Mouse (Mus musculus) adrenal gland, postnatal 10 days (tissue): ENCODE measurements around the gene Tnfrsf9. TPM values are rescaled to one million over a fixed set of nuclear protein-coding genes. Genes with fewer than 3 reads are reported as not detected.
"Not testable (repeated sequence)": the region's sequence is repeated elsewhere in the genome, so short reads cannot be mapped to it uniquely, and the experiment has no call there.

Experiments
- DNase-seq: peaks from one replicate; pipeline ENCODE4 v3.0.0; 2021; ENCODE audit warnings: mixed read lengths
- total RNA-seq, 2 experiments: library from RNA; stranded (reverse); gene quantifications; 2 replicates each; pipeline ENCODE4 v1.2.3; 2021

Tnfrsf9 gene
- total RNA-seq, 2 experiments from 2014 or later, result 0.57 to 0.73 TPM

- DNase-seq, result no peak
These were observed 19.5 kb upstream of the Tnfrsf9 start for GRCm38 (mm10) chr4:150894718-150895501.

GRCm38 (mm10) chr4:150896896-150897624 lies 17.3 kb upstream of the Tnfrsf9 start:
- DNase-seq, result no peak

- peak; percentile 90 for DNase-seq
These were observed 15.5 kb upstream of the Tnfrsf9 start for GRCm38 (mm10) chr4:150898716-150899365.

GRCm38 (mm10) chr4:150900486-150900885 lies 13.9 kb upstream of the Tnfrsf9 start:
- no peak for DNase-seq

- peak; percentile 87 for DNase-seq
These were observed 12.7 kb upstream of the Tnfrsf9 start for GRCm38 (mm10) chr4:150901651-150902050.

GRCm38 (mm10) chr4:150902062-150902461 lies 12.3 kb upstream of the Tnfrsf9 start:
- DNase-seq, result no peak

GRCm38 (mm10) chr4:150903091-150903742 lies 11.1 kb upstream of the Tnfrsf9 start:
- DNase-seq, result no peak

GRCm38 (mm10) chr4:150907099-150907498 lies 7.3 kb upstream of the Tnfrsf9 start:
- DNase-seq, result no peak

- DNase-seq, result not testable (repeated sequence)
These were observed 5.8 kb upstream of the Tnfrsf9 start for GRCm38 (mm10) chr4:150908512-150908911.

GRCm38 (mm10) chr4:150909451-150910156 lies 4.8 kb upstream of the Tnfrsf9 start:
- DNase-seq, result peak; percentile 100

GRCm38 (mm10) chr4:150910164-150910951 lies 4.0 kb upstream of the Tnfrsf9 start:
- no peak for DNase-seq

GRCm38 (mm10) chr4:150913743-150914142 lies 619 bp upstream of the Tnfrsf9 start:
- DNase-seq, result no peak

- no peak for DNase-seq
These were observed 982 bp downstream of the Tnfrsf9 start for GRCm38 (mm10) chr4:150915181-150915906.

- no peak for DNase-seq
These were observed 3.1 kb downstream of the Tnfrsf9 start for GRCm38 (mm10) chr4:150917336-150918027.

GRCm38 (mm10) chr4:150921206-150921605 lies 6.8 kb downstream of the Tnfrsf9 start:
- DNase-seq, result no peak

GRCm38 (mm10) chr4:150924308-150924707 lies 9.9 kb downstream of the Tnfrsf9 start:
- DNase-seq, result no peak

GRCm38 (mm10) chr4:150924936-150925335 lies 10.6 kb downstream of the Tnfrsf9 start:
- DNase-seq, result no peak

- no peak for DNase-seq
These were observed 11.6 kb downstream of the Tnfrsf9 start for GRCm38 (mm10) chr4:150925923-150926322.

- DNase-seq, result no peak
These were observed 12.8 kb downstream of the Tnfrsf9 start for GRCm38 (mm10) chr4:150926924-150927705.
